Mouse (Mus musculus): ENCODE results near the gene Pdlim4. TPM values are rescaled to one million over a fixed set of nuclear protein-coding genes. Genes with fewer than 3 reads are reported as not detected.

The Pdlim4 gene
- total RNA-seq, 4 experiments from 2014 or later, result 3.2 to 5.4 (median 3.9) TPM

GRCm38 (mm10) chr11:54092188-54092587 lies 23.4 kb upstream of the Pdlim4 start:
- DNase-seq (ENCODE audit: low spot score in 2 of 2), result no peak

DNA sequence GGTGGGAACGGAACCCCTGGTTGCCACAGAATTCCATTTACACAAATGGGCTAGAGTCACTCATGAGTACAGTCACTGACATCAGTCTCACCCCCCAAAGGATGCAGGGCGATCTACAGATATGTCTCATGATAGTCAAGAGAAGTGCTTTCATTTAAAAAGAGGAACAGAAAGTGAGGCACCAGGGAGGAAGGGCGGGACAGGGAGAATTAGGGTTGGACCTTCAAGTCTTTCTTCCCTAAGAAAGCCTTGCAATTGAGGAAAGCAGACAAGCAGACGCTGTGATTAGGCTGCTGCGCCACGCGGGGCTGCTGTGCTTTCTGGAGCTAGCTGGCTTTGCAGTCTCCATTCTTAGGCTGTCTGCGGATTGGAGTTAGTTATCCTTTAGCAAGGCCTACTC lies 22.9 kb upstream of the Pdlim4 start:
- DNase-seq (ENCODE audit: low spot score in 2 of 2), result peak in 1 of 2 experiments; percentile 6

DNA sequence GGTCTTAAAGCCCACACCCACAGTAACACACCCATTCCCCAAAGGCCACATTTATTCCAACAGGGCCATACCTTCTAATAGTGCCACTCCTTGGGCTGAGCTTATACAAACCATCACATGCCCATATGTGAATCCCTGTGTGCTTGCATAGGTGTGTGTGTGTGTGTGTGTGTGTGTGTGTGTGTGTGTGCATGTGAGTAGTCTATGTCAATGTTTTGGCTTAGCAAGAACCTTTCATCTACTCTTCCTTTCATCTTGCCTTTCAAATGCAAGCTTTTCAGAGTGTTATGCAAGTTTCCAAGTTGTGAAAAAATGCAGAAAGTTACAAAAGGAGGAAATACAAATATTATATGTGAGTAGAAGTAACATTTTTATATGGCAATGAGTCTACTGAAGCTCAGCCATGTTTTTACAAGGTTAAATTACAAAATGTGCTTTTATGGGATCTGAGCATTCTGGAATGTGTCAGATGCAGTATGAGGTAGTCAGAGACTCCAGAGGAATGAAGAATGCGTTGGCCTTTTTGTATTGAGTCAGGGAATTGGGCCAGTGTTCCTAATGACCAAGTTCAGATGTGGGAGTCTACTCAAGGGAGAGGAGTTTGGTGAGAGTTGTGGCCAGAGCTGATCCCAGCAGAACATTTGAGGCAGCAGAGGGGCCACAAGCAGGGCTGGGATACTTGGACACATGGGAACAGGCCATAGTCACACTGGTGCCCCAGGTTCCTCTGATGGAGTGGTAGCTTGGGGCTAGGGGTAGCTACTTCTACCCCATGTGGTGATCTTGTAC lies 21.5 kb upstream of the Pdlim4 start:
- peak in 1 of 2 experiments; percentile 2 for DNase-seq (ENCODE audit: low spot score in 2 of 2)

DNA sequence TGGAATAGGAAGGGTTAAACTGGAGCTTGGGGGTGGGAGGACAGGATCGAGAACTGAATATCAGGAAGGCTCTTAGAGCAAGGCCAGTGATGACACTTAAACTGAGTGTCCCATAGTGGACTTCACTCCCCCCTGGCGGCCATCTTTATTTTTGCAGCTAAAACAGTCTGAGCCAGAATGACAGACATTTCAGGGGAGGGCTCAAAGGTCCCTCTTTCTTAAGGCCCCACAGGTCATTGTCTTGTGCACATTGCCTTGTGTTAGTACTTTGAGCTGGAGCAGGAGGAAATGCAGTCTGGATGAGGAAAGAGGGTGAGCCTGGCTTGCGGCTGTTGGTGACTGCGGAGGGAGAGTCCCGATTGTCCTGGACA lies 20.1 kb upstream of the Pdlim4 start:
- peak; percentile 65 to 81 for DNase-seq (ENCODE audit: low spot score in 2 of 2)

- DNase-seq (ENCODE audit: low spot score in 2 of 2), result no peak
These were observed 19.6 kb upstream of the Pdlim4 start for GRCm38 (mm10) chr11:54088253-54088946.

GRCm38 (mm10) chr11:54085816-54086215 lies 17.0 kb upstream of the Pdlim4 start:
- DNase-seq (ENCODE audit: low spot score in 2 of 2), result no peak

DNA sequence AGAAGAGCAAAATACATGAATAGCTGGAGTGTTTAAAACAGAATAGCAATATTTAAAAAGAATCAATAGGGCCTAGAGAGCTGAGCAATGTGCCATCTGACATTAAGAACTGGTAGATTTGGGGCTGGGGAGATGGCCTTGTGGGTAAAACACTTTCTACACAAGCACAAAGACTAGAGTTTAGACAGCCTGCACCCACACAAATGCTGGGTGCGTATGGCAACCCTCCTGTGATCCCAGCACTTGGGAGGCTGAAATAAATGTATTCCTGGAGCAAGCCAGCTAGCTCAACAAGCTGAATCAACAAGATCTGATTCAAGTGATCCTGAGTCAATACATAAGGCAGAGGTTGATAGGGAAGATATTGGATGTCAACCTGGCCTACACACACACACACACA lies 16.2 kb upstream of the Pdlim4 start:
- no peak for DNase-seq (ENCODE audit: low spot score in 2 of 2)

GRCm38 (mm10) chr11:54082725-54083124 lies 13.9 kb upstream of the Pdlim4 start:
- no peak for DNase-seq (ENCODE audit: low spot score in 2 of 2)

DNA sequence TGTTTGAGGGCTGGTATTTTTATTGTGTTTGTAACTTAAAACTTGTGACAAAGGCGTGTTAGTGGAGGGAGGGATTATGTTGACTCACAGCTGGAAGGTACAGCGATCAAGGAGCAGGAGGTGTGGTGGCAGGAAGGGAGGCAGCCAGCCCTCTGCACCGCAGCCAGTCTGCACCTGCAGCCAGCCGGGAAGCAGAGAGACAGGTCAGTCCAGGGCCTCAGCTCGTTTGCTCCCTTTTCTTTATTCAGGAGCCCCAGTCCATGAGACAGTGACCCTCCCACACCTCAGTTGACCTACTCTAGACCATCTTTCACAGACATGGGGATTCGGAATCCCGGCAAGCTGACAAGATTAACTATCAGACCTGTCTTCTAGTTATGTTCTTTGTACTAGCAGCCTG lies 11.6 kb upstream of the Pdlim4 start:
- no peak for DNase-seq (ENCODE audit: low spot score in 2 of 2)

GRCm38 (mm10) chr11:54076101-54076500 lies 7.3 kb upstream of the Pdlim4 start:
- DNase-seq (ENCODE audit: low spot score in 2 of 2), result peak in 1 of 2 experiments; percentile 32

DNA sequence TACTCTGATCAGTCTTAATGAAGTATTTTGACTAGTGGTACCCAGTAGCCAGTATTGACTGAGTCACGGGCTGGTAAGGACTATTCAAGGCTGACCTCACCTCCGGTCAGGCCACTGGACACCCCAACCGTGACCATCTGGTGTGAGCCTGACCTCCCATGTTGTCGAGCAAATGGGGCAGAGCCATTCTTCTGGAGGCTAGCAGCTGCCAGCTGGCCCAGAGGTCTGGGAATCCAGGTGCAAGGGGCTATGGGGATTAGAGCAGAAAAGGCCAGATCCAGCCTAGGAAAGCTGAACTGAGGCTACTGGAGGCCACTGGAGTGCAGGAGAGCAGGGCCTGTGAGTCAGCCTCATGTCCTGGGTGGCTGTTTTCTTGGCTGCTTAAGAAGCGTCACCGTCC lies 6.5 kb upstream of the Pdlim4 start:
- DNase-seq (ENCODE audit: low spot score in 2 of 2), result peak in 1 of 2 experiments; percentile 59

GRCm38 (mm10) chr11:54073291-54073690 lies 4.5 kb upstream of the Pdlim4 start:
- DNase-seq (ENCODE audit: low spot score in 2 of 2), result peak in 1 of 2 experiments; percentile 2

DNA sequence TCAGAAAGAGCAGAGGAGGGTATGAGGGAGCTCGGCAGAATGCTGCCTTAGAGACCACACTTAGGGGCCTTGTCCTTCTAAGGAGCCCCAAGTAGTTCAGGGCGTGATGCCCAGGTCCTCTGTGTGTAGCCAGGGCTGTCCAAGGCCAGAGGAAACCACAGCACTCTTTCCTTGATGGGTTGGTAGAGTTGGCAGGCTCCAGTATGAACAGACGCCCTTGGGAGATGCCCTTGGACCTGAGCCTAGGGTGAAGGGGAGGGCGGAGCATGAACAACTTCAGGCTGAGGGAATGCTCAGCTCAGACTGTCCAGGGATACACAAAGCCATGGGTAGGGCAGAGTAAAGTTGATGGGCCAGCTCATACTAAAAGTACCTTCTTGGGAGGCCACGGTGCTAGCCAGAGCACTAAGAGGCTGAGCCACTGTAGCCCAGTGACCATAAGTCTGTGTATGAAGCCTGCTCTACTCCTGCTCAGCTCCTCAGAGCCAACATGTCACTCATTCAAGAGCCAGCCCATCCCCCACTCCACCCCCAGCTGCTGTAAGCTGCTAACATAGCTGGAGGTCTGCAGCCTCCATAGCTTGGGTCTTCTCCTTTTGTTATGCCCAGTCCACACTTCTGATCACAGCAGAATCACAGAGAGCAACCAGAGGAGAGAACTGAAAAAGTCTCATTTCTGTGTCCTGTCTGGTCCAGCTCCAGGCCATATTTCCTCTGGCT lies 3.1 kb upstream of the Pdlim4 start:
- DNase-seq (ENCODE audit: low spot score in 2 of 2), result peak in 1 of 2 experiments; percentile 26

DNA sequence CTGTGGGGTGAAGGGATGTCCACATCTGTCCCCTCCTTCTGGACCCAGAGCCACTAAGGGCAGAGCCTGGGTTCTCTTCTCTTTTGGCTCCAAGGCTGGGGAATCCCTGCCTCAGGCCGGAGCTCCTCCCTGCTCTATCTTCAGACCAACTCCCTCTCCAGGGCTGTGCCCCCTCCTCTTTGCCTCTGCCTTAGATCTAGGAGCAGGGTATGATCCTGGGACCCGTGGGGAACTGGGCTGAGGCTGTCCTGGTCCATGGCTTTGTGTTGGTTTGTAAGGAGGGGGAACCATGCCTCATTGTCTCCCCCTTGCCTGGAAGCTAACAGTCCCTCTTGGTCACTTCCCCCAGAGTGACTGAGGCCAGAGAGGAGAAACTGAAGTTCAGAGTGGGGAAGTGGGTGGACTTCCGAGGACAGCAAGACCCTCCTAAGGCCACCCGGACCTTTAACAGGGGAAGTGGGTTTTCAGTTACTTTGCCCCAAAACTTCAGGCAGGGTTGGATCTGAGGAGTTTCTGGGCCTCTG lies 756 bp downstream of the Pdlim4 start:
- DNase-seq (ENCODE audit: low spot score in 2 of 2), result no peak

- no peak for DNase-seq (ENCODE audit: low spot score in 2 of 2)
These were observed 1.4 kb downstream of the Pdlim4 start for GRCm38 (mm10) chr11:54067318-54067995.

GRCm38 (mm10) chr11:54066400-54066799 lies 2.4 kb downstream of the Pdlim4 start:
- no peak for DNase-seq (ENCODE audit: low spot score in 2 of 2)

DNA sequence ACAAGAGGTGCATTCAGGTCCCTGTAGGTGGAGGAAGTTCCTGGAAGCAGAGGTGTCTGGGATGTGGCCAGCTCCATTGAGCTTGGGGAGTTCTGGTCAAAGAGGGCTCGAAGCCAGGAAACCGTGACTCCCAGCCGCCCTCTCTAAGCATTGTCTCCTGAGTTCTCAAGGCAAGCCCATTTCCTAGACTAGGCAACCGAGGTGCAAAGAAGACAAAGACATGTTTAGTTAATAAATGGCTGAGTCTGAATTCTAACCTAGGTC lies 3.0 kb downstream of the Pdlim4 start:
- DNase-seq (ENCODE audit: low spot score in 2 of 2), result no peak

DNA sequence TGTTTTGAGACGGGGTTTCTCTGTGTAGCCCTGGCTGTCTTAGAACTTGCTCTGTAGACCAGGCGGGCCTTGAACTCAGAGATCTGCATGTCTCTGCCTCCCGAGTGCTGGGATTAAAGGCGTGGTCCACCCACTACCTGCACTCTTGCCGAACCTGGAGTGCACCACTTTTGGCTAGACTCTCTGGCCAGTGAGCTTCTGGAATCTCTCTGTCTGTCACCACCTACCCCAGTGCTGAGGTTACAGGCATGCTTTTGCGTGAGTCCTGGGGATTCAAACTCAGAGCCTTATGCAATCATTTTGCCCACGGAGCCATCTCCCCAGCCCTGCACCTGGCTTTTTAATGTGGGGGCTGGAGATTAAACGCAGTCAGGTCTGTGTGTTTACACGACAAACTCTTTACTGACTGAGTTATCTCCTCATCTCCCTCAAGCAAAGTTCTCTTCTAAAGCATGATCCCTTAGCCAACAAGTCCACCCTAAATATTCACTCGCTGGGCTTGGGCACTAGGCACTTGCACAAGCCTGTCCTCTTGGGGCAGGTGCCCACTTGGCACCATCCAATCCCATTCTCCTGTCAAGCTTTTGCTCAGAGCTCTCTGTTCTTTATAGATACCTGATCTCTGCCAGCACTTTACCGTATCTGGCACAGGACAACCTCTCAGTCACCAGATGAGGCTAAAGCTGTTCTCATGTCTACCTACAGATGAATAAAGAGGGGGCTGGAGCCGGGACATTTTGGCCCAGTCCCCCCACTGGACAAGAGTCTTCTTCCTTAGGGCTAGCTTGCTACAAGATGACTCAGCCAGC lies 3.5 kb downstream of the Pdlim4 start:
- DNase-seq (ENCODE audit: low spot score in 2 of 2), result no peak

GRCm38 (mm10) chr11:54064412-54064978 lies 4.3 kb downstream of the Pdlim4 start:
- no peak for DNase-seq (ENCODE audit: low spot score in 2 of 2)

- DNase-seq (ENCODE audit: low spot score in 2 of 2), result no peak
These were observed 5.4 kb downstream of the Pdlim4 start for GRCm38 (mm10) chr11:54063472-54063775.
